Mouse (Mus musculus) retina, adult 2 months (tissue): ENCODE measurements at regions not wholly inside any gene's neighbourhood (a gene's known extent, or its start where the extent isn't known, plus 50 kb on each side); places are given as distances from the start of the nearest gene placed in this dataset.

Experiments
- DNase-seq: peaks from one replicate; pipeline ENCODE4 v3.0.0-alpha.2; 2012; ENCODE audit warnings: low read depth, low spot score

DNA sequence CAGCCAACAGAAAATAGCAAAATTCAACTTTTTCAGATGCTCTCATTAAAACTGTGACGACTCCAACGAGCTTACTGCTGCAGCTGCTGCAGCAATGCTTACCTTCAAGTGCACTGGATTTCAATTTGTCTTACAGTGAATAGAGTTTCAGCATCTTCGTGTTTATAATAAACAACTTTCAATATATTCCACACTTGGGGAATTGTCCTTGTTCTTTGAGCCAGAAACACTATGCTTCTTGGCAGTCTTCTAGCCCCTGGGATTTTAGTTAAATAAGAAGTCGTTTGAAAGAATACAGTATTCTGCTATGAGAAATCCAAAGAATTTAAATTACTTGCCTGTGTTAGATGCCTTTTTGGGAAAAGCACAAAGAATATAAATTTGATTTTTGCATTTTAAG lies 381.9 kb upstream of the Kcnd2 start:
- DNase-seq: no peak

DNA sequence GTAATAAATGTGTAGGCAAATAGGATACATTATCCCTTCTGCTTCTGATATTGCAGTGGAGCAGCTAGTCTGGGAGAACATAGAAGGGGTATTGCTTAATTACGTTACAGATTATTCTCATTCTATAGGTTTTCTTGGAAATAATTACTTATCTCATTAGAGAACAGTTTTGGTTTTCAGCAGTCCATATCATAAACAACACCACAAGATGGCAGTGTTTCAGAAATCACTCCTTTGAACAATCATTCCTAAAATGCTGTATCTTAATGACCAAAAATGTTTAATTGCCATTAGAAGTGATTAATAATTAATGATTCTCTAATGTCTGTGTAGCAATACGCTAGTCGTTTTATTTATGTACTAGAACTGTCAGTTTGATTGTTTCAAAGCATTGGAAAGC lies 375.2 kb upstream of the Kcnd2 start:
- DNase-seq: peak; percentile 0
